Mouse (Mus musculus) kidney, postnatal 0 days (tissue): ENCODE measurements around the gene Ehmt2. TPM values are rescaled to one million over a fixed set of nuclear protein-coding genes. Genes with fewer than 3 reads are reported as not detected.

Experiments
- ATAC-seq: fragments of 200-750 bp; cut with Nextera tagmentation; replicated peaks from 2 replicates; pipeline ENCODE4 v1.8.0; 2017; ENCODE audit warnings: low read depth, moderate number of reproducible peaks, moderate TSS enrichment, moderate library complexity; ENCODE audit not compliant: low FRiP score
- DNase-seq: peaks from one replicate; pipeline ENCODE4 v3.0.0-alpha.2; 2016; ENCODE audit warnings: low spot score
- H3K27ac ChIP-seq: fragments of 300-500 bp; sonication (generic); 2 replicates; pipeline ENCODE4 v1.5.1; 2014; ENCODE audit warnings: mild to moderate bottlenecking
- H3K27me3 ChIP-seq: fragments of 300-500 bp; sonication (generic); 2 replicates; pipeline ENCODE4 v1.6.1; 2014; ENCODE audit warnings: low read length, mixed read lengths; ENCODE audit not compliant: insufficient read depth
- H3K36me3 ChIP-seq: fragments of 300-500 bp; sonication (generic); 2 replicates; pipeline ENCODE4 v1.6.1; 2014; ENCODE audit warnings: low read length, mixed read lengths; ENCODE audit not compliant: insufficient read depth
- H3K4me1 ChIP-seq: fragments of 300-500 bp; sonication (generic); replicated peaks from 2 replicates; pipeline ENCODE4 v1.6.1; 2014; ENCODE audit warnings: antibody characterized with exemption, low read length, mixed read lengths; ENCODE audit not compliant: insufficient read depth
- H3K4me2 ChIP-seq: fragments of 300-500 bp; sonication (generic); 2 replicates; pipeline ENCODE4 v1.6.1; 2014; ENCODE audit warnings: mild to moderate bottlenecking, low read length, moderate library complexity, mixed read lengths
- H3K4me3 ChIP-seq: fragments of 300-500 bp; sonication (generic); replicated peaks from 2 replicates; pipeline ENCODE4 v1.5.1; 2014; ENCODE audit warnings: low read depth, low read length
- H3K9ac ChIP-seq: fragments of 300-500 bp; sonication (generic); 2 replicates; pipeline ENCODE4 v1.6.1; 2014; ENCODE audit warnings: low read depth, low read length
- H3K9me3 ChIP-seq: fragments of 300-500 bp; sonication (generic); replicated peaks from 2 replicates; pipeline ENCODE4 v1.6.1; 2016; ENCODE audit warnings: low read length, inconsistent platforms, mixed read lengths
- CTCF ChIP-seq: IDR thresholded peaks from 2 replicates; pipeline ENCODE4 v1.5.1; 2016; ENCODE audit warnings: antibody characterized with exemption, low read depth, mild to moderate bottlenecking, moderate library complexity
- WGBS: fragments of 180-500 bp; shearing (Covaris S2); extraction: QIAGEN DNeasy Blood & Tissue Kit; methylation state at CpG from one replicate; pipeline ENCODE4 v1.1.7; 2014; 5-methylcytosine and 5-hydroxymethylcytosine counted together
- polyA plus RNA-seq: library from polyadenylated mRNA; unstranded; fragments of >200 nt; fragmentation: Nextera tagmentation; extraction: Ambion mirVana; gene quantifications from 2 replicates; pipeline ENCODE4 v1.2.1, GENCODE M21; 2015

Ehmt2 gene
- polyA plus RNA-seq, 1 experiment from 2014 or later = 44.1 TPM

DNA sequence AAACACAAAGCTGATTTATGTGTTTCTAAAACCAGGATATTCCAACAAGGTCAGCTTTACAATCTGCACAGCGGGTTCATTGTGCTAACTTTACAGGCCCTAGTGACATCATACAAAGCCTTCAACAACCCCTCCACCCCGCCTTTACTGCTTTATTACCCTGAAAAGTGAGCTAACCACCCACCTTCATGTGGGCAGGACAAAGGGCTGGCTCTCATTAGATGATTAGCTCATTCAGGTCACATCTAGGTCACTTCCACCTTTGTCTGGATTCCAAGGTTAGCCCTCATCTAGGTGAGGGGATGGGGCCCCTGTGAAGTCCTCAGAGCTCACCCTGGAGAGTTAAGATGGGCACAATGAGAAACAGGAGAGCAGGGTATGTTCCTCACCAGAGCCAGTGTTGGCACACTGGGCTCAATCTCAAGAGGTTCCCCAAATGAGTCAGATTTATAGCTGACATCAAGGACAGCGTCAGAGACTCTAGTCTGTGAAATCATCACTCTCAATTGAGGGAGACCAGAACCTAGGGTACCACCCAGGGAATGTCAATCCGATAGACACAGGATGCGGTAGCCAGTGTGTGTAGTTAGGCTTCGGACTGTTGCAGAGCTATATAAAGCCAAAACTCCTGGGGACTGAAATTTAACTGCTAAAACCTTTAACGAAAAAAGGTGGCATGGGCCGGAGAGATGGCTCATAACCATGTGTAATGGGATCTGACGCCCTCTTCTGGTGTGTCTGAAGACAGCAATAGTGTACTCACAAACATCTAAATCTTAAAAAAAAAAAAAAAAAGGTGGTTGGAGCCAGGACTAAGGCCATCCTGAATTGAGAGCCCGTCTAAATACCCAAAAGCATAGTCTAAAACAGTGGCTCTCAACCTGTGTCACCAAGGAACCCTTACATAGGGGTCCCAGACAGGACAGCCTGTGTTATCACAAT lies 52.5 kb downstream of the Ehmt2 start:
- WGBS = 17% methylated on average over 10 of the region's 10 CpGs
- H3K4me1 ChIP-seq = 0 out of 2 replicates have a peak, but pooled peaks cover 4% of the 10 kb centered on the region
- TF ChIP-seq CTCF = peak; percentile 48
- peak overlapping the region; percentile 87 for H3K27ac ChIP-seq
- peak overlapping the region; percentile 62 for H3K4me2 ChIP-seq
- no peaks in the 10 kb centered on the region for H3K9me3 ChIP-seq
- H3K36me3 ChIP-seq = peaks cover 14% of the 10 kb centered on the region
- no peaks in the 10 kb centered on the region for H3K27me3 ChIP-seq
- H3K4me3 ChIP-seq = peak overlapping the region; percentile 91
- DNase-seq = no peak
- no peak for ATAC-seq
- H3K9ac ChIP-seq = peak overlapping the region; percentile 84

- Histone ChIP-seq H3K9ac (peak overlapping the region; percentile 84), H3K36me3 (peaks cover 14% of the 10 kb centered on the region), H3K4me2 (peak overlapping the region; percentile 62), H3K4me3 (peak overlapping the region; percentile 91), H3K4me1 (0 out of 2 replicates have a peak, but pooled peaks cover 4% of the 10 kb centered on the region), H3K27ac (peak overlapping the region; percentile 87), H3K27me3 (no peaks in the 10 kb centered on the region), H3K9me3 (no peaks in the 10 kb centered on the region)
- no peak for TF ChIP-seq CTCF
- WGBS = under 1% methylated on average over 29 of the region's 29 CpGs
- DNase-seq (no peak), ATAC-seq (no peak)
Observed at GRCm38 (mm10) chr17:34951636-34952377, 53.5 kb downstream of the Ehmt2 start.

- WGBS = 1% methylated on average over 23 of the region's 23 CpGs
- peak overlapping the region; percentile 87 for H3K27ac ChIP-seq
- no peaks in the 10 kb centered on the region for H3K9me3 ChIP-seq
- H3K4me2 ChIP-seq = peak overlapping the region; percentile 62
- DNase-seq (peak; percentile 92), ATAC-seq (peak; percentile 65)
- peaks cover 14% of the 10 kb centered on the region for H3K36me3 ChIP-seq
- H3K4me1 ChIP-seq = 0 out of 2 replicates have a peak, but pooled peaks cover 4% of the 10 kb centered on the region
- H3K27me3 ChIP-seq = no peaks in the 10 kb centered on the region
- TF ChIP-seq CTCF = peak; percentile 78
- H3K4me3 ChIP-seq = peak overlapping the region; percentile 91
- H3K9ac ChIP-seq = peak overlapping the region; percentile 84
Observed at GRCm38 (mm10) chr17:34952378-34953040, 54.2 kb downstream of the Ehmt2 start.

- TF ChIP-seq CTCF = no peak
- H3K9me3 ChIP-seq = no peaks in the 10 kb centered on the region
- 0 out of 2 replicates have a peak, but pooled peaks cover 4% of the 10 kb centered on the region for H3K4me1 ChIP-seq
- peak overlapping the region; percentile 87; the same call in 1 of the 2 replicates for H3K27ac ChIP-seq
- no peak overlapping the region for H3K4me3 ChIP-seq
- H3K27me3 ChIP-seq = no peaks in the 10 kb centered on the region
- H3K36me3 ChIP-seq = peaks cover 14% of the 10 kb centered on the region
- no peak overlapping the region for H3K9ac ChIP-seq
- ATAC-seq = no peak
- 87% methylated on average over 3 of the region's 3 CpGs for WGBS
- H3K4me2 ChIP-seq = 0 out of 2 replicates have a peak overlapping the region, but pooled peaks have one; percentile 62
- no peak for DNase-seq
Observed at GRCm38 (mm10) chr17:34953258-34953657, 55.0 kb downstream of the Ehmt2 start.

DNA sequence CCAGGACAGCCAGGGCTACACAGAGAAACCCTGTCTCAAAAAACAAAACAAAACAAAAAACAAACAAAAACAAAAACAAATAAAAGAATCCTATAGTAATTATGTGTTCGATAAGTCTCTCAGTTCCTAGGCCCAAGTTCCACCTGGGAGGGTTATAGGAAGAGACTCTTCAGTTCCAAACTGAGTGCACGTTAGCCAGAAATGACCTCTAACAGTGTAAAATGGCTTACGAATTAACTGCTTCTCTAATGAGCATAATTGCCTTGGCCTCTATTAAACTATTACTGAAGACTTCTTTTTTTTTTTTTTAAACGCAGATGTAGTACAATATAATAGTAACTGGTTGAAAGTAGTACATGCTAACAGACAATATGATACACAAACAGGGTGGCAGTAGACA lies 55.6 kb downstream of the Ehmt2 start:
- Histone ChIP-seq H3K9me3 (no peaks in the 10 kb centered on the region), H3K27me3 (no peaks in the 10 kb centered on the region), H3K4me2 (no peak overlapping the region), H3K4me3 (no peak overlapping the region), H3K36me3 (peaks cover 14% of the 10 kb centered on the region), H3K4me1 (0 out of 2 replicates have a peak, but pooled peaks cover 4% of the 10 kb centered on the region), H3K27ac (no peak overlapping the region), H3K9ac (no peak overlapping the region)
- DNase-seq (no peak), ATAC-seq (no peak)
- TF ChIP-seq CTCF = no peak
- WGBS = 81% methylated on average over 4 of the region's 4 CpGs
